Mouse (Mus musculus): ENCODE measurements around the gene Slc25a34. TPM values are rescaled to one million over a fixed set of nuclear protein-coding genes. Genes with fewer than 3 reads are reported as not detected.

Slc25a34 gene
- polyA plus RNA-seq (2012; rRNA removed) = 0.34 and 0.36 TPM in 2 replicates

GRCm38 (mm10) chr4:141623666-141624065, at the start of gene Slc25a34:
TSS of gene Slc25a34 (minus strand) at chr4:141623821.

GRCm38 (mm10) chr4:141664799-141665198, 41.2 kb upstream of the Slc25a34 start, which contains the start of gene Plekhm2:
TSS of gene Plekhm2 (minus strand) at chr4:141664899.

GRCm38 (mm10) chr4:141618565-141619243, 4.9 kb downstream of the Slc25a34 start, which contains the start of gene Tmem82:
TSS of gene Tmem82 (minus strand) at chr4:141618633.

GRCm38 (mm10) chr4:141605861-141606260, 17.8 kb downstream of the Slc25a34 start, which contains the start of gene Fblim1:
TSS of gene Fblim1 (minus strand) at chr4:141606096.

Other genes starting within 250 kb of the Slc25a34 start
- 0.05 and 0.39 TPM in 2 replicates for gene Clcnka, start 225.1 kb downstream of the Slc25a34 start, polyA plus RNA-seq (2012; rRNA removed)
- gene Clcnkb, start 207.8 kb downstream of the Slc25a34 start, polyA plus RNA-seq (2012; rRNA removed) = 0.02 and 0.23 TPM in 2 replicates
- 0.07 and 0.61 TPM in 2 replicates for gene Hspb7, start 203.0 kb downstream of the Slc25a34 start, polyA plus RNA-seq (2012; rRNA removed)
- 0.35 and 0.53 TPM in 2 replicates for gene Srarp, start 187.7 kb downstream of the Slc25a34 start, polyA plus RNA-seq (2012; rRNA removed)
- gene Zbtb17, start 179.2 kb downstream of the Slc25a34 start, polyA plus RNA-seq (2012; rRNA removed) = 65.4 and 70.0 TPM in 2 replicates
- gene Spen, start 85.2 kb downstream of the Slc25a34 start, polyA plus RNA-seq (2012; rRNA removed) = 17.6 and 19.3 TPM in 2 replicates
- 37.4 and 53.4 TPM in 2 replicates for gene Fblim1, start 17.7 kb downstream of the Slc25a34 start, polyA plus RNA-seq (2012; rRNA removed)
- gene Tmem82, start 5.2 kb downstream of the Slc25a34 start, polyA plus RNA-seq (2012; rRNA removed) = 0.27 and 0.28 TPM in 2 replicates
- gene Plekhm2, start 41.1 kb upstream of the Slc25a34 start, polyA plus RNA-seq (2012; rRNA removed) = 43.2 and 46.7 TPM in 2 replicates
- gene Rsc1a1, start 61.8 kb upstream of the Slc25a34 start, polyA plus RNA-seq (2012; rRNA removed) = 3.3 and 5.3 TPM in 2 replicates
- 14.8 and 16.4 TPM in 2 replicates for gene Ddi2, start 99.6 kb upstream of the Slc25a34 start, polyA plus RNA-seq (2012; rRNA removed)
- 0.08 TPM in 1 of 2 replicates, not detected in the other for gene Agmat, start 122.9 kb upstream of the Slc25a34 start, polyA plus RNA-seq (2012; rRNA removed)
- gene Dnajc16, start 167.1 kb upstream of the Slc25a34 start, polyA plus RNA-seq (2012; rRNA removed) = 16.0 and 16.2 TPM in 2 replicates
- 23.8 and 24.5 TPM in 2 replicates for gene Casp9, start 169.8 kb upstream of the Slc25a34 start, polyA plus RNA-seq (2012; rRNA removed)
- 0.06 TPM in 1 of 2 replicates, not detected in the other for gene Cela2a, start 202.3 kb upstream of the Slc25a34 start, polyA plus RNA-seq (2012; rRNA removed)
- gene Ctrc, start 222.5 kb upstream of the Slc25a34 start, polyA plus RNA-seq (2012; rRNA removed) = 0.07 and 0.15 TPM in 2 replicates